Mouse (Mus musculus): ENCODE results near the gene Hoxd8. TPM values are rescaled to one million over a fixed set of nuclear protein-coding genes. Genes with fewer than 3 reads are reported as not detected.

The Hoxd8 gene
- 70.2 TPM for polyA plus RNA-seq (2014; fragmentation: Illumina TruSeq; extraction: RNeasy Lipid Tissue Mini Kit (QIAGEN cat#74804))

DNA sequence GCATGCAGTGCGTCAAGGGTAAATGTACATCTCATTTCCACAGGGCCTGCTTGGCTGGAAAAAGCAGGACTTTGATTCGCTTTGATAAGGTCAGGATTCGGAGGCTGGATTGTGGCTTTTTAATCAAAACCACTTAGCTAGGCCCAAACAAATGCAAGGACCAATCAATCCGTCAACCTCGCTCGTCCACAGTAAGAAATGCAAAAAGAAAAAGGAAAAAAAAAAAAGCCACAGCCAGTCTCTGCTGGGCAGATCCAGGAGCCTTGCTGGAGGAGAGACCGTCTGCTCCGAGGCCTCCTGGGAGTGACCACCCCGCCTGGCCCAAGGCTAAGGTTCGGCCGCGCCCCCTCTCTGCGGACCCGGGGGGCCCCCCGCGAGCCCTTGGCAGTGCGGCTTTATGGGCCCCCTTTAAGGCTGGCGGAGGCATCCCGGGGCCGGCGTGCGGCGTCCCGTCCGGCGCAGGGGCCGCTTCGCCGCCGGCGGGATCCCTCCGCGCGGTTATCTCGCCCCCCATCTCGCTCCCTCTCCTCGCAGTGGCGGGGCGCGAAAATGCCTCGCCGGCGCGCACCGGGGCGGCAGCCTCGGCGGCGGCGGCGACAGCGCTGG, at the start of gene Hoxd8:
Gene Hoxd8 (plus strand): TSS at position 223 of the 606 bp plus-strand sequence.

DNA sequence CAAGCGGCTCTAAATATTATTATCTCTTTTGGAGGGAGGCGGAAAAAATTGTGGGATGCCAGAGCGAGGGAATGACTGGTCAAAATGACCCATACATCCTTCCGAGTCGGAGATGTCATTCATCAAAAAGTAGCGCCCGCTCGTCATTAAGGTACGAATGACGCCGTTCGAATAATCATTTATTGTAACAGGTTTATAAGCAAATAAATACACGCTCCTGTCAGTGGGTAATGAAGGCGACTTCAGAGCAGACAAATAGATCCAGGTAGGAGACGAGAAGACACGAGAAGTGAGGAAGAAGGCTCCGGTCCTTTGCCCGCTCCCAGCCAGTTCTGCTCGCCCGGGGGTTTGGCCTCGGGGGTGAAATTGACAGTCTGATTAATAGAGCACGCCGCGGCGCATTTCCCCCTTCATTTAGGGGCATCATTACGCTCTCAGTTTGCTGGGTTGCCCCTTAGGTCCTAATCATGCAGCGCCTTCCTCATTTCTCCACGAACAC, 44.9 kb upstream of the Hoxd8 start, which contains the start of gene Evx2:
Gene Evx2 (minus strand): TSS at position 51 of the 499 bp plus-strand sequence.

DNA sequence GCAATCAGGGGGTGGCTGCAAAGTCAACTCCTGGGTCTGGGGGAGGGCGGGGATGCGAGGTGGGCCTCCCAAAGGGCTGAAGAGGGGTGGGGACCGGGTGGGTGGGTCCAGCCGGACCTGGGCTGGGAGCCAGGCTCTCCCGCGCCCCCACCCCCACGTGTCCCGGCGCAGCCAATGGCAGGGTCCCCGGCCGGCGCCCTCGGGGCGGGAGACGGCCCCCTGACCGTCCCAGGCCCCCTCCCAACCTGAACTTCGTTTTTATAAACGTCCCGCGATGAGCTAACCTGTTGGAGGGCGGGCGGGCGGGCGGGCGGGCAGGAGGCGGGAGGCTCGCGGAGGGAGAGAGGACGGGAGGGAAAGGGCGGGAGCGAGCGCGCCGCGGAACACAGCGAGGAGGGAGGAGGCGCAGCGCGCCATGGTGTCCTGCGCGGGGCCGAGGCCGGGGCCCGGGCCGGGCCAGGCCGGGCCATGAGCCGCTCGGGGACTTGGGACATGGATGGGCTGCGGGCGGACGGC, 36.5 kb upstream of the Hoxd8 start, which contains the start of gene Hoxd13:
Gene Hoxd13 (plus strand): TSS at position 469 of the 516 bp plus-strand sequence.

DNA sequence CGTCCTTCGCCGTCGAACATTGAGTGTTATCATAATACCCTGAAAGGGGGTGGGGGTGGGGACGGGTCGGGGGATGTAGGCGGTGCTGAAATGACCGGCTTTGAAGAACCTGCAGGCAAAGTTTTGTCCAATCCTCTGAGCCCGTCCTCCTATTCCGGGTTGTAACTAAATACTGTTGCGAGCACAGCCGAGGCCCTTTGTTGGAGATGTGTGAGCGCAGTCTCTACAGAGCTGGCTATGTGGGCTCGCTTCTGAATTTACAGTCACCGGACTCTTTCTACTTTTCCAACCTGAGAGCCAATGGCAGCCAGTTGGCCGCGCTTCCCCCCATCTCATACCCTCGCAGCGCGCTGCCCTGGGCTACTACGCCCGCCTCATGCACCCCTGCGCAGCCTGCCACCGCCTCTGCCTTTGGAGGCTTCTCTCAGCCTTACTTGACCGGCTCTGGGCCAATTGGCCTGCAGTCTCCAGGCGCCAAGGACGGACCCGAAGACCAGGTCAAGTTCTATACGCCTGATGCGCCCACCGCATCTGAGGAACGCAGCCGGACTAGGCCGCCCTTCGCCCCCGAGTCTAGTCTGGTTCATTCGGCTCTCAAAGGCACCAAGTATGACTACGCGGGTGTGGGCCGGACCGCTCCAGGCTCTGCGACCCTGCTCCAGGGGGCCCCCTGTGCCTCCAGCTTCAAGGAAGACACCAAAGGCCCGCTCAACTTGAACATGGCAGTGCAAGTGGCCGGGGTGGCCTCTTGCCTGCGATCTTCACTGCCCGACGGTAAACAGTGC, 29.3 kb upstream of the Hoxd8 start, which contains the start of gene Hoxd12:
Gene Hoxd12 (plus strand): TSS at position 133 of the 785 bp plus-strand sequence.

DNA sequence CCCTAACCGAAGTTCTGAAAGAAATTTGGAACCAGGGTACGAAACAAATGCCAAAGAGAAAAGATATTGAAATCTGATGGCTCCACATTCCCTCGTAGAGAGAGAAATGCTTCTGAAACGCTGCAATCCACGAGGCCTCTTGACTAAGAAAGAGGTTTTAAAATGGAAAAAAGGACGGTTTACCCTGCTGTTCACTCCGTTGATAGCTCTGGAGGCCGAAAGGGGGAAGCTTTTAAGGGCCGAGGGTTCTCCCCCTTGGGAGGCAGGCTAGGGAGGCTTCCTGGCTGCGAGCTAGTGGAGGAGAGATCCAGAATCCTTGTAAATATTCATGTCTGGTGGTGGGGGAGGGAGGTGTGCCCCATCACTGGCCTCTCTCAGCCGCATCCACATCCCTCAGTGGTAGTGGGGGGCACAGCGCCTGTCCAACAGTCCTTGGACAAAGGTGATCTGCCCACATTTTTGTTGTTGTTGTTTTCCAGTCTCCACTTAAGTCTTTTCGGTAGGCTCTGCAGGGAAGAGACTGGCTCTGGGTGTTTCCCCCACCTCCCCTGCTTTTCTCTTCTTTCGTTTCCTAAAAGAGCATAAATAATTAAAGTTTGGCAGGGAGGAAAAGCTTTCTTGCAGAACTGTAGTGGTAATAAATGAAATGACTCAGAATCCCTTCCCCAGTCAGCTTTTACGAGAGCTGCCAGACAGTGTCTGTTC, 25.4 kb upstream of the Hoxd8 start, which contains the start of gene Hoxd11:
Gene Hoxd11 (plus strand): TSS at position 667 of the 705 bp plus-strand sequence.

DNA sequence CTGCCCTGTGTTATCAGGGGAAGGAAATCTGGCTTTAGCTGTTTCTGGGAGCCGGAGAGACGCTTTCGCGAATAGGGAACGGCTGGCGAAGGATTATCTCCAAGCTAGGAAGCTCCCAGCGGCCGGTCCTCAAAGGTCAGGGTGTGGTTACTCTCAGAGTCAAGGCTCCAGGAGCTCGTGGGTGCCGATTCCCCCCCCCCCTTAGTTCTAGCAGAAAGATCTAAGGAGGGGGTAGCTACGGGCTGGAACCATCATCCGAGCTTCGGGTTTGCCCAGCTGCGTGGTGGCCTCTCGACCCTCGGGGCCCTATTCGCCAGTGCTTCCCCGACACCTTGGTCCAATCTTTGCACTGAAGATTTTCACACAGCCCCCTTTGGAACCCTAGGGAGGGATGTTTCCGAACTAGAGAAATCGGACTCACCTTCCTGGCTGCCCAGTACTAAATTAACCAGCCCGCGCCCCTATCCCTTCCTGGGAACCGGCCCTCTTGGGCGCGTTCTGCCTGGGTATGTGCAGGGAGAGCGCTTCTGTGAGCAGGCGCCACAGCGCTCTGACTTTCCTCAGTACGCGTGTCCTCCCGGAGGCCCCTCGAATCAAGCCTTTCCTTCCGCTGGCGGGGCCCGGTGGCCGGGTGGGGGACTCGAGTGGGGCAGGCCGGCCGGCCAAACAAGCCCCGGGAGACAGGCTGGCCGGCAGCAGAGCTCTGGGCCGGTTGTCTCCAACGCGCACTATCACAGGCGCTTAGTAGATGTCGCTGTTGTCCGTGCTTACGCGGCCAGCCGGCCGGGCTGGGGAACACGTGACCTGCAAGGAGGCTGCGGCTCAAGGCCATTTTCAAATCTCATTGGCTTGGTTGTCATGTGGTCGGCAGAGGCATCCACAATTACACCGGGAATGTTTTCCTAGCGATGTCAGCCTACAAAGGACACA, 13.1 kb upstream of the Hoxd8 start, which contains the start of gene Hoxd10:
Gene Hoxd10 (plus strand): TSS at position 903 of the 930 bp plus-strand sequence.

DNA sequence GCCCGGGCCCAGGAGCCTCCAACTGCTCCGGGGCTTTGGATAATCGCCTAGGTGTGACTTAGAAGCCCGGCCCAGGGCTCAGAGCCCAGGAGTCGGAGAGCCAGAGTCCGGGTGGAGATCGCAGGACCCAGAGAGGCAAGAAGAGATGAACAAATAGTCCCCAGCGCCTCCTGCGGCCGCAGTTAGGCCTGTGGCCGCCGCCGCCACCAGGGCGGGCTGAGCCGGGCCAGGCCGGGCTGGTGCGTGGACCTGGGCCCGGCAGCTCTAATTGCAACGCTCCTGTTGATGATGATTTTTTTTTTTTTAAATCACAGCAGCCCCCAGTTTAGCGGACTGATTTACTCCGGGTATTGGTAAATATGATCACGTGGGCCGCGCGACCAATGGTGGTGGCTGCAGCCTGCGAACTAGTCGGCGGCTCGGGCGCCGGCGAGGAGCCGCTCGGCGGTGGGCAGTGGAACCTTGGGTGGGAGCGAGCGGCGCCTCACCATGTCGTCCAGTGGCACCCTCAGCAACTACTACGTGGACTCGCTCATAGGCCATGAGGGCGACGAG, 6.8 kb upstream of the Hoxd8 start, which contains the start of gene Hoxd9:
Gene Hoxd9 (plus strand): TSS at position 161 of the 555 bp plus-strand sequence.

DNA sequence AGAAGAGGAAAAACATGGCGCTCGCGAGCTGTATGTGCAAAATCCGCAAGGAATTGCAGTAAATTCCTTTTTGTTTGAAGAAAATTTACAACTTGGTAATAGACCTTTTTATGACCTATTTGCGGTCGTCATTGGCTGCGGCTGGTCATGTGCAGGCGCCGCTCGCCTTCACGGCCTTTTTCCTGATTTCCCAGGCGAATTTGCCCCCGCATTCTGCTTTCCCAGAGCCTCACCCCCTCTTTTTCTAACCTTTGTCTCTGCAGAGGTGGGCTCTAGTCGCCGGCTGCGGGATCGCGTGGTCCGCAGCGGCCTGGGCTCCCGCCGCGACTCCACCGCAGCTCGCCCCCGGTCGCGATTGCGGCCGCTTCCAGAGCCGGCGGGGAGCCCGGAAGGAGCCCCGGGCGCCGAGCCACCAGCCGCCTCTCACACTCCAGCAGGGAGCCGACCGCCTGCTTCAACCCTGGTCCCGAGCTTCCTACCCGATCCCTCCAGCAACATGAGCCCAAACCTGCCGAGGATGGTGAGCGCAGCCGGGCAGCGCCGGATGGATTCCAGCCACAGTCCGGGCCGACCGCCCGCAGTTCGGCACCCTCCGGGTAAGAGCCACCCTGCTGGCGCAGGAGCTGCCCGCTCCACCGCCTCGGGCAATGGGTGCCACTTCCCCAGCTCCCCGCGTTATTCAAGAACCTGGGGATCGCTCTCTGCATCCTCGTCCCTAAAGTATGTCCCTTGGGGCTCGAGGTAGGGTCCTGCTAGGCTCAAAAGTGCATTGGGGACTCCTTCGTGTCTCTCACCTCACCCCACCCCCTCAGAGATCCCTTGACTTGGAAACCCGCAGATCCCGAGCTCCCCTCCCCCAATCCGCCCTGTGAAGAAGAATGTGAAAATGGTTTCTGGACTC, 7.6 kb downstream of the Hoxd8 start, which contains the start of the genes Hoxd3 and Hoxd4:
Gene Hoxd3 (plus strand): TSS at position 207 of the 901 bp plus-strand sequence.
Gene Hoxd4 (plus strand): TSS at position 209 of the 901 bp plus-strand sequence.

DNA sequence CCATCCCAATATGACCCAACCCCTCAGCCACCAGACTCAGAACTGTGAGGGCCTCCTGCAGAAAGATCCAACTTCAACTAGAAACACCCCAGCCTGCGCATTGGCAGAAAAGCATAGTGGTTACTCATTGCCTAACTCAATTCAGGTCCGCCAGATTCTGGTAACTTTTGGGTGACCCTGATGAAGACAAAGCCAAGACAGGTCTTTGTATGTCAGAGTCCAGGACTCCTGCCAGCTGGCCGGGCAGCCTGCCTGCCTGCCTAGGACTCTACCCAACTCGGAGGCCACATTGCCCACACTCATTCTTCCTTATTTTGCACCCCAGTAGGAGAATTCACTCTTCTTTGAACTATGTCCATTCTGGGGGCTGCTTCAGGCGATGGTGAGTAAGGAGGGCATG, 22.1 kb downstream of the Hoxd8 start, which contains the start of gene Gm28230:
Gene Gm28230 (plus strand): TSS at position 178 of the 400 bp plus-strand sequence.

Other genes starting within 250 kb of the Hoxd8 start
- gene Lnpk, start 125.2 kb upstream of the Hoxd8 start, polyA plus RNA-seq (2014; fragmentation: Illumina TruSeq; extraction: RNeasy Lipid Tissue Mini Kit (QIAGEN cat#74804)): 48.7 TPM
- gene Evx2, start 45.1 kb upstream of the Hoxd8 start, polyA plus RNA-seq (2014; fragmentation: Illumina TruSeq; extraction: RNeasy Lipid Tissue Mini Kit (QIAGEN cat#74804)): not detected
- gene Hoxd13, start 36.3 kb upstream of the Hoxd8 start, polyA plus RNA-seq (2014; fragmentation: Illumina TruSeq; extraction: RNeasy Lipid Tissue Mini Kit (QIAGEN cat#74804)): not detected
- gene Hoxd12, start 29.6 kb upstream of the Hoxd8 start, polyA plus RNA-seq (2014; fragmentation: Illumina TruSeq; extraction: RNeasy Lipid Tissue Mini Kit (QIAGEN cat#74804)): not detected
- 4.8 TPM for gene Hoxd11, start 25.1 kb upstream of the Hoxd8 start, polyA plus RNA-seq (2014; fragmentation: Illumina TruSeq; extraction: RNeasy Lipid Tissue Mini Kit (QIAGEN cat#74804))
- gene Hoxd10, start 12.7 kb upstream of the Hoxd8 start, polyA plus RNA-seq (2014; fragmentation: Illumina TruSeq; extraction: RNeasy Lipid Tissue Mini Kit (QIAGEN cat#74804)): 25.6 TPM
- 26.6 TPM for gene Hoxd9, start 6.9 kb upstream of the Hoxd8 start, polyA plus RNA-seq (2014; fragmentation: Illumina TruSeq; extraction: RNeasy Lipid Tissue Mini Kit (QIAGEN cat#74804))
- 1.6 TPM for gene Hoxd3, start 7.3 kb downstream of the Hoxd8 start, polyA plus RNA-seq (2014; fragmentation: Illumina TruSeq; extraction: RNeasy Lipid Tissue Mini Kit (QIAGEN cat#74804))
- gene Hoxd4, start 7.3 kb downstream of the Hoxd8 start, polyA plus RNA-seq (2014; fragmentation: Illumina TruSeq; extraction: RNeasy Lipid Tissue Mini Kit (QIAGEN cat#74804)): 4.2 TPM
- 0.48 TPM for gene Gm28230, start 22.1 kb downstream of the Hoxd8 start, polyA plus RNA-seq (2014; fragmentation: Illumina TruSeq; extraction: RNeasy Lipid Tissue Mini Kit (QIAGEN cat#74804))
- gene Hoxd1, start 58.4 kb downstream of the Hoxd8 start, polyA plus RNA-seq (2014; fragmentation: Illumina TruSeq; extraction: RNeasy Lipid Tissue Mini Kit (QIAGEN cat#74804)): not detected
- gene Mtx2, start 121.2 kb downstream of the Hoxd8 start, polyA plus RNA-seq (2014; fragmentation: Illumina TruSeq; extraction: RNeasy Lipid Tissue Mini Kit (QIAGEN cat#74804)): 156 TPM

All from ovary, adult 10 weeks (tissue).